Mouse (Mus musculus) heart, postnatal 10 days (tissue): Measurements from ENCODE around the gene Susd1. TPM values are rescaled to one million over a fixed set of nuclear protein-coding genes. Genes with fewer than 3 reads are reported as not detected.

ENCODE experiments used
- DNase-seq, 2 experiments: peaks; one replicate each; pipeline ENCODE4 v3.0.0; 2021
- intact Hi-C: fragments of 180-260 bp; cut with DNase I; formaldehyde crosslinking; loops from one replicate; pipeline ENCODE4 v1.15.1; 2025
- total RNA-seq, 2 experiments: library from RNA; stranded (reverse); gene quantifications; 2 replicates each; pipeline ENCODE4 v1.2.3; 2021

Gene Susd1
- total RNA-seq, 2 experiments from 2014 or later = 0.47 to 0.91 TPM

DNA sequence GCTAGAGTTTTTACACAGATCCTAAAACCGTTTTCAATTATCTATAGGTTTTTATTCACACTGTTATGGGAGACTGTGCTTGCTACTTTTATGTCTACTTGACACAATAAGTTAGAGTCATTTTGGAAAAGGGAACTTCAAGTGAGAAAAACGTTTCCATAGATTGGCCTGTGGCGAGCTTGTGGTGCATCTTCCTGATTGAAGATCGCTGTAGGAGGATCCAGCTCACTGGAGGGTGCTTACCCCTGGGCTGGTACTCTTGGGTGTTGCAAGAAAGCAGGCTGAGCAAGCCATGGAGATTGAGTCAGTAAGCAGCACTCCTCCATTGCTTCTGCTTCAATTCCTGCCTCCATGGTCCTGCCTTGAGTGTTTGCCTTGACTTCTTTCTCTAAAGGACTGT is 2.5 kb downstream of the Susd1 start:
- DNase-seq = no peak
- intact Hi-C loops = no loop called here

DNA sequence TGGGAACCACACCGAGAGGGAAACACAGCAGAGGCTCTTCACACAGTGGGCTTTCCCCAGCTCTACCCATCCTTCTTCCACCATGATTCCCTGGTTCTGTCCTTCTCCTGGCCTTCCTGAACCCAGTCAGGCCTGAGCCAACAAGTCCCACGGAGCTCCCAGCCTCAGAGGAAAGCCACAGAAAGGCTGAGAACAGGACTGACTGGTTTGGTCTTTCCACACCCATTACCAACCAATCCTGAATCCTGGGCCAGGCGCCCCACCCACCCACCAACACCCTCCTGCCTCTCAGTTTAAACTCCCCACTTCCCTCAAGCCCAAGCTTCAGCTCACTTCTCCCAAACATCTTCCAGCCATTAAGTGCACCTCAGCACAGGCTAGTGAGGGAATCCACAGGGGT is 4.4 kb downstream of the Susd1 start:
- intact Hi-C loops = no loop called here
- no peak for DNase-seq

DNA sequence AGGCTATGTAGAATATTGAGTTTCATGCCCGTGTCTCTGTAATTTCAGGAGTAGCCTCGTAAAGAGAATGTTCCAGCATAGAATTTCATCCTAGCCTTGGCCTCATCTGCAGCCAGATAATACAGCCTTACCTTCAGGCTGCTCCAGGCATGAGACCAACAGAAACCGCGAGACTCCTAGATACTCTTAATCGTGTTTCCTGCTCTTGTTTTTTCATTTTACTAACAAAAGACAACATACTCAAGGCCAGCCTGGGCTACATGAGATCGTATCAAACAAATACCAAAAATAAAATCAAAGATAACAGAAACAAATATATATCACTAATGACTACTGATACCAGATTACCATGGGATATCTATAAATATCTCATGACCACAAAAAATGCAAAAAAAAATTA is 9.3 kb downstream of the Susd1 start:
- intact Hi-C loops = no loop called here
- DNase-seq = no peak

DNA sequence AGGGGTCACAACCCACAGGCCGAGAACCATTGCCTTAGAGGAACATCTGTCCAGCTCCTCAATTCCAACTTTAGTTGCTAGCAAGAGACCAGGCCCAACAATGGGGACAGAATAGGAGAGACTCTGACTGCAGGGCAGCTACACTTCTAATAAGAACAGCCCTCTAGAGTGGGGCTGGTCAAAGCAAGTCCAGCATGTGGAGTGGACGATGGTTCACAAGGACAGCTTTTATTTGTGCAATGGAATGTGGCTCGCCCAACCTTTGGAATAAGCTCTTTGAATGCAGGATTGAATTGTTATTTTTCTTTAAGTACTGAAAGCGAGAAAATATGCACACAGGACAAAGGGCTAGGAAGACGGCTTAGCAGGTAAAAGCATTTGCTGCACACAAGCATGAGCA is 12.0 kb downstream of the Susd1 start:
- DNase-seq = no peak
- intact Hi-C loops = no loop called here

DNA sequence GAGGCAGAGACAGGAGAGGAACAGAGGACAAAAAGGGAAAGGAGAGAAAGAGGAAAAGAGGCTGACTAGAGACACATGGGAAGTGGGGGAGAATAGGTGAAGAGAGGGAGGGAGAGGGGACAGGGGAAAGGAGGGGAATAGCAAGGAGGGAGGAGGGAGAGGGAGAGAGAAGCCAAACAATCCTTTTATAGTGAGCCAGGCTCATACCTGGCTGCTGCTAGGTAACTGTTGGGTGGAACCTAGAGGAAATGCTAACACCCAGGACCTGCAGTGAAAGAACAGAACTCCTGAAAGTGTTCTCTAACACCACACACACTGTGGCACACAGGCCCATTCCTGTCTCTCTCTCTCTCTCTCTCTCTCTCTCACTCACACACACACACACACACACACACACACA is 15.6 kb downstream of the Susd1 start:
- intact Hi-C loops = no loop called here
- DNase-seq = no peak

DNA sequence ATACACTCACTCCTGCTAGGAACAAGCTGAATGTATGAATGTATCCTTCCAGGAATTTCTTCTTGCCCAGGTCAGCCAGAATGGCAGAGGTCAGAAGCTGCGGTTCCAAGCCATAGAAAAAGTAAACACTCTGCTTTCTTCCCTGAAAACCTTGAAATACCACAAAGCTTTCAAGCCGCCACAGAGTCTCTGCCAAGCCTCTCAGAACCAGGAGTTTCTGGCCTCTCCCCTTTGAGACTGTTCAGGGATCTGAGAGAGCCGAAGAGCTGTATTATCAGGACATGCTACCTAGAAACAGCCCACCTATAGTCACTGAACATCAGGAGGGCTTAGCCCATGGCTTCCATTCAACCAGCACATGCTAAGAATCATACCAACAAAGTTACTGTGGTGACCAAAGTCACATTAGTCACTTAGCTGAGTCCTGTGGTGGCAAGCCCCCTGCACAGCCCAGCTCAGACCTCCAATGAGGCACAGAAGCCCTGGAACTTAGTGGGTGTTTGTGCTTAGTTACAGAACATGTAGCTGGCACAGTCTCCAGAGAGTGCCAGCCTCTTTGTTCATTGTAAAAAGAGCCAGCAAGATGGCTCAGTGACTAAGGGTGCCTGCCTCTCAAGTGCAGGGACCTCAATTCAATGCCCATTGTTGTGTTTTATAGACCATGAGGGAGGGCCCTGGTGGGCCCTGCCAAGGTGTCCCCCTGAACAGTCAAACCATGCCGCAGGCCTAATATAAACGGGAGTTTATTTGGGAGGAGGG is 16.2 kb downstream of the Susd1 start:
- intact Hi-C loops = no loop called here

DNA sequence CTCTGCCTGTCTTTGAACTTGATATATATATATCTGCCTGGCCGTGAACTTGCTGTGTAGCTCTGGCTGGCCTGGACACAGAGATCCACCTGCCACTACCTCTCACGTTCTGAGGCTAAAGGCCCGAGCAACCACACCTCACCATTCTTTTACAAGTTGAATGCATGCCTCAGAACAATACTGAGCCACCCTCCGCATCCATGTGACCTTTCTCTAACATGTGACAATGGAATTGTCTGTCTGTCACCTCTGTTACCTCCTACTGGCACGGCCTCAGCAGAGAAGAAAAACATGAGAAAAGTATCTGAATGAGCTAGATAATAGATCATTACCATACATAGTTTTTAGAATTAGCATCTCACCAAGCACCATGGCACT is 17.1 kb downstream of the Susd1 start:
- DNase-seq = no peak
- intact Hi-C loops = no loop called here

More for the DNA sequence above, 16.2 kb downstream of the Susd1 start:
- no peak for DNase-seq

DNA sequence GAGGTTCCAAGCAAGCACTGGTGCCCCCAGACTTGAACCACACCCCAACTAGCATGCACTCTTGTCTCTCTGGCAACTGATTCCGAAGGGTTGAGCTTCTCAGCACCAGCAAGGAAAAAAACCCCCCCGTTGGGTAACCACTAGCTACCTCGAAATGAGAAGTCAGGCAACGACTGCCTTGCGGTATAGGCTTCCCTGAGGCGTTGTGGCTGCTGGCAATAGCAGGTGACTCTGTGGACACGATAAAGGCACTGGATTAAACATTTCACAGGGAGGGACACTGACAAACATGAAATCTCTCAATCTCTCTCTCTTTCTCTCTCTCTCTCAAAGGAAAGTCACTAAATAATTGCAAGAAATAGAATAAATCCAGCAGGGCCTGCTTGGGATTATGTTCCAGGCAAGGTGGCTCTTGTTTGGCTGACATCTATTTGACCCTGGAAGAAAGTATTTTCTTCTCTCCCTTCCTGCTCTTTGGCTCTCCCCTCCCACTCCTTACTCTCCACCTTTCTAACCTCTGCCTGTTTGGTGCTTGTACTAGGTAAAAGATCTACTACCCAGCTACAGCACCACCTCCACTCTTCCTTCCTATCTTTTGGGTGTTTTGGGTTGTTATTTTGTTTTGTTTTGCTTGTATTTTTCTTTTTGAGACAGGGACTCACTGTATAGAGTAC is 17.6 kb downstream of the Susd1 start:
- DNase-seq = no peak
- intact Hi-C loops = no loop called here

DNA sequence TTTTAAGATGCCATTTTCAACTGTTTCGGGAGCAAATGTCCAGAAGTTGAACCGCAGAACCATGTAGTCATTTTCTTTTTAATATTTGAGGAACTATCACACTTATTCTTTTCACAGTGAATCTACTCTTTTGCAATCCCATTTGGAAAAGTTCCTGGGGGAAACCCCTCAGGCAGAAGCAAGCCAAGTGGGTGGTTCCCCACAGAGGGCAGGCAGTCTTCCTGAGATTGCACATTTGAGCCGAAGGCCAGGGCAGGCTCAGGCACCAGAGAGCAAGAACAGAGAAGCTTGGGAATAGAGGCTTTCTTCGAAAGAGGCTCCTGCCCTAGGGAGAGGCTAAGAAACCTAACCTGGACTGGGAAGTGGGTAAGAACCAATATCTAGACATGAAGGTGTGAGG is 19.2 kb downstream of the Susd1 start:
- intact Hi-C loops = no loop called here
- peak in 1 of 2 experiments; percentile 9 for DNase-seq

DNA sequence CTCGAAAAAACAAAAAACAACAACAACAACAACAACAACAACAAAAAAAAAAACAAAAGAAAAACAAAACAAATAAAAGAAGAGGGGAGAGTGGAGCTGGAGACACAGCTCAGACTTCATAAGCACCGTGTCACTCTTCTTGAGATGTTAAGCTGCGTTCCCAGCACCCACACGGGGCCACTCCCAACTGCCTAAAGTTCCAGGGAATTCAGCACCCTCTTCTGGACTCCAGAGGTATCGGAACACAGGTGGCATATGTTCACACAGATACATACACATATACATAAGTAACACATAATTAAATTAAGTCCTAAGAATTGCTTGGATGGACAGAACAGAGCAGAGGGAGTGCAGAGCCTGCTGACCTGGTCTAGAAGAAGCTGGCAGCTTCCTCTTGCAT is 25.0 kb downstream of the Susd1 start:
- intact Hi-C loops = no loop called here

DNA sequence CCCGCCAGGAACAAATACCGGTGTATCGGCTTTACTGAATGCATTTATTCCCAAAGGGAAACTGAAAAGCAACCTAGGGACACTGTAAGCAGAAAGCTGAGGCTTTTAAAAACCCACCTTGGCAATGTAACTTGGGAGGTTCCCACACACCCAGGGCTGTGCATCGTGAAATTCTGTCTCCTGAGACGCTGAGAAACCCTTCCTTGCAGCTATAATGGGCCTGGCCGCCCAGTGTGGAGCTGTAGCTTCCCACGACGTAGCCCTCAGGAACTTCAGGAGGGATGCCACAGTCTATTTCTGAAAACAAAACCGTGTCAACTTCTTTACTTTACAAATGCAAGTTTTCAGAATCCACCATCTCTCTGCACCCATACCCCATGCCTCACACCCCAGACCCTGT is 27.3 kb downstream of the Susd1 start:
- DNase-seq = no peak
- intact Hi-C loops = no loop called here

More for the DNA sequence above, 25.0 kb downstream of the Susd1 start:
- no peak for DNase-seq

DNA sequence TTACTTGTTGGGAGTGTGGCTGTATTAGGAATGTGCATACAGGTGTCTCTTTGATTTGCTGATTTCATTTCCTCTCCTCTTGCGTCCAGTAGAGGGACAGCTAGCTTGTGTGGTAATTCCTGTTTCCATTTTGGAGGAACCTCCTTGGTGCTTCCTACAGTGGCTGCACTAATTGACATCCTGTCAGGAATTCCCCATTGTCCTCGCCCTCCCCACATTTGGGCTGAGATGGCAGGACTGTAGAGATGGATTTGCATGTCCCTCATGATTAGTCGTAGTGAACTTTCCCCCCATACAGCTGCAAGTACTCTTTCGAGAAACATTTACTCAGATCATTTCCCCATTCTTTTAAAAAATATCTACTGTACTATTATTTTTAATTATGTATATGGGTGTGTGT is 30.7 kb downstream of the Susd1 start:
- intact Hi-C loops = no loop called here

DNA sequence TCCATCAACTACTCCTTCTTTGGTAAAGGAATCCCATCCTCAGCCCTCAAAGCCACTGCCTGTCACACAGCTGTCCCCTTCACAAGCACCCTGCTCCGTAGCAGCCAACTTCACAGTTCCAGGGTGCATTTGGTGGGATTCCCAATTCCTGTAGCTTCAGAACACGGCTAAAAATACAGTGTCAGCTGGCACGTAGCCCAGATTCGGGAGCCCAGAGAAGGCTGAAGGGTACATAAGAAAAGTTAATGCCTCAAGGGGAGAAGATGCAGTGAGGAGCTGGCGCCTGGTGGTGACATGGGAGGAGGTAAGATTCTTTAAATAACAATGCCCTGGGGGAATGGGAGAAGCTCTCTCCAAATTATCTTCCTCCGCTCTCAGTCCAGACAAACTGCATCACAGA is 34.1 kb downstream of the Susd1 start:
- DNase-seq = peak; percentile 66 to 78
- intact Hi-C loops = no loop called here

More for the DNA sequence above, 30.7 kb downstream of the Susd1 start:
- no peak for DNase-seq

DNA sequence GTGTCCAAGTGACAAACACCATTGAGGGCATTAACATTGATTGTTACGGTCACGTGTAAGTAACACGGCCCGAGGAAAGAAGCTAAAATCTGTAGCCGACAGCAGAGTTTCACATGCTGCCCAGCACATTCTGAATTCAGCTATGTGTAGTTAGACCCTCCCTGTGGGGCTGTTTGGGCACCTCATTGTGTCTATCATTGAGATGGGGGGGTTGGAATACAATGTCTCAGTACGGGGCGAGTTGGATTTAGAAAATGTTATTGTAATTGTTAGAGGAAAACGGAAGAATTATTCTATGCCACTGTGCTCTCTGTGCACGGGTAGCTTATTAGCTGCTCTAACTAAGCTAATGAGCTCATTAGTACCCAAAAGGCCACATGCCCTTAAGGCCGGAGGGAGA is 37.5 kb downstream of the Susd1 start:
- intact Hi-C loops = no loop called here
- no peak for DNase-seq

DNA sequence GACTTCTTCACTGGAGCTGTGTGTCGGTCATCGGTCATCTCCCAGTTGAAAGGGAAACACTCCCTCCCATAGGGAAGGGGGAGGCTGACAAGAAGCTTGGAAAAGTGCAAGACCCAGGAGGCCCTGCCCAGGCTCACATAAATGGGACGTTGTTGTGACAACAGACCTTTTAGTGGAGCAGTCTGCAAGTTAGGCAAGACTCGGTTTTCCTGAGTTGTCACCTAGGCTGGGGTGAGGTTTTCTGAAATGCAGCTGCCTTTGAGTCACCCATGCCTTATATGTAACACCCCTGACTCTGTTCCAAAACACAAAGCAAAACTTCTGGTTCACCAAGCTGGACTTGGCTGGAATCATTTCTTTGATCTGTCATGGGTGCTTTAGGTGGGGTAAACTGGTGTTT is 39.1 kb downstream of the Susd1 start:
- intact Hi-C loops = no loop called here
- no peak for DNase-seq

DNA sequence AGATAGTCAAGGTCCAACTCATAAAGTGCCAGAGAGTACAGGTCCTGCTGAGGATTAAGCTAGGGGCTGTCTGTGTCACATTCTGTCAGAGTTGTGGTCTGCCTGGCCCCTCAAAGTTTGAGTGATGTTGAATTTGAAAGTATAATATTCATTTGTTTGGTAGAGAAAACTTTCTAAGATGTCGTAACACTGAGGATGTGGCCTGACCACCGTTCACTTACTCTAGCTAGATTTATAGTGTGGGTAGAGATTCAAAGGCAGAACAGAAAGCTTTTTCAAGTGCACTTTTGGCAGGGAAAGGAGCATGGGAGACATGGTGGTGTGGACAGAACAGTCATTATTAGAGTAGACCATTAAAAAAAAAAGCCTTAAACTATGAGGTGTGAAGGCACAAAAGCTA is 42.9 kb downstream of the Susd1 start:
- no peak for DNase-seq
- intact Hi-C loops = no loop called here

DNA sequence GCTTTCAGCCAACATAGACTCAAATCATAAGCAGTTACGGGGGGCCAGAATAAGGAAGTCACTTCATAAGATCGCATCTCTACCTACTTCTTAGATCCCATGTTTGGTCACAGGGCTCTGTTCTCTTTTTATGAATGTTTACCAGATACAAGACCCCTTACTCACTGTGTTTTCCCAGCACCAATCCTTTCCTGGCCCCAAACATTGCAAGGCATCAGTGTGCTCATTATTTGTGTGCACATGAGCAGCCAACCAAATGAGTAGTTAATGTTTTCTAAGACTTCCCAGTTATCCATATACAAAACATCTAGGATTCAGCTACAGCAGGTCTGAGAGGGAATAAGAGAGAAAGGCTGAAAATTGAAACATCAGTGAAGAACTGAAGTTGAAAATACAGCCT is 44.3 kb downstream of the Susd1 start:
- intact Hi-C loops = no loop called here
- DNase-seq = no peak

DNA sequence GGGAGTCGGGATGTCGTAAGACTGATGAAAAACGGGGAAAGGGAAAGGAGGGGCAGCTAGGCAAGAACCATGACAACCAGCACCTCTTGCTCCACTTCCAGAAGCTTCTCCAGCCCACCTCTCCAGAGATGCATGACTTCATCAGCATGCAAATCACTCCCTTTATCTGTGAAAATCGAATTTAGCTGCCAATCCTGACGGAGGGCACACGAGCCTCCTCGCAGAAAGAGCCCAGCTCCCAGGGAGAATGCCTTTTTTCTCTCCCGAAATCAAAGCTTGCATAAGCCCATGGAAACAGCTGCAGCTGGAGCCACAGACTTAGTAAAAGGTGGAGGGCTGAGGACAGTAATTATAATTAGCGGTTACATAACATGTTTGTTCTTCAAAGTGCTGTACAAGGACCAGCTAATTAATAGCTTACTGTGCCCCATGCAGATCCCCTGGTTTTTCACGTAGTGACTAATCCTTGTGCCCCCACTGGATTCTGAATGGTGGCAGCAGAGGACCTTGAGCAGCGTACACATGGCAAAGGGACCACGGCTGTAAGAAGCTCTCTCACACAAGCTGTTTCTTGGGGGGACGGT is 49.9 kb downstream of the Susd1 start:
- intact Hi-C loops = no loop called here

DNA sequence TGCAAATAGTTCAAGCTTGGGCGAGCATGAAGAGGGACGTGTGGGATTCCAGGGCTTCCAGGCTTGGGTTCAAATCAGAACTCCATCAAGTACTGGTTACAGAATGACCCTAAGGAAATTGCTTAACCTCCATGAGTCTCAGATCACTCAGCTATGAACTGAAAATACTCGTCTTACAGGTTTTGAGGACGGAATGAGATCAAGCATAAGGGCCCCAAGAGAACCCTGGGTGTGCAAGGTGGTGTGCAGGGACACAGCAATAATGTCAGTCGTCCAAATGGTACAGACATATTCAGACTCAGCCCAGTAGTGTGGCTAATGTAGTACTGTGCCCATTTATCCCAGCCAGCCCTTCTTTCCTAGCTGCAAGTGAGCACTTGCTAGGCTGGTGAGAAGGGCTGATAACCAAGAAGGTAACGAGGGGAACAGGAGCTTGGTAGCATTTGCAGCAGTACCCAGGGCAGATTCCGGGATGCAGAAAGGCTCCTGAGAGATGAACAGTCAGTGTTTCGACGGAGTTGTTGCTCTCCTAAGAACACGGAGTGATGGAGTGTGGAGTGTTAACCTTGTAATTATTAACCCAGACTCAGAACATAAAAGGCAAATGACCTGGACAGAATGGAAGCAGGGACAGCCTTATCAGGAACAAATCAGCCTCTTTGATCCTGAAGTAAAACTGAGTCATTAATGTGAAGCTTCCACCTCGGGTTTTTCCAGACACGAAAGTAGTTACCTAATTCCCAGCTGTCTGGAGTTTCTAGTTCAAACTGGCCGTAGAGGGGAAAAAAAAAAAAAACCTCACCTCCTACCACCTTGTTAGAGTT is 50.8 kb downstream of the Susd1 start:
- intact Hi-C loops = no loop called here
- no peak for DNase-seq

More for the DNA sequence above, 49.9 kb downstream of the Susd1 start:
- no peak for DNase-seq

DNA sequence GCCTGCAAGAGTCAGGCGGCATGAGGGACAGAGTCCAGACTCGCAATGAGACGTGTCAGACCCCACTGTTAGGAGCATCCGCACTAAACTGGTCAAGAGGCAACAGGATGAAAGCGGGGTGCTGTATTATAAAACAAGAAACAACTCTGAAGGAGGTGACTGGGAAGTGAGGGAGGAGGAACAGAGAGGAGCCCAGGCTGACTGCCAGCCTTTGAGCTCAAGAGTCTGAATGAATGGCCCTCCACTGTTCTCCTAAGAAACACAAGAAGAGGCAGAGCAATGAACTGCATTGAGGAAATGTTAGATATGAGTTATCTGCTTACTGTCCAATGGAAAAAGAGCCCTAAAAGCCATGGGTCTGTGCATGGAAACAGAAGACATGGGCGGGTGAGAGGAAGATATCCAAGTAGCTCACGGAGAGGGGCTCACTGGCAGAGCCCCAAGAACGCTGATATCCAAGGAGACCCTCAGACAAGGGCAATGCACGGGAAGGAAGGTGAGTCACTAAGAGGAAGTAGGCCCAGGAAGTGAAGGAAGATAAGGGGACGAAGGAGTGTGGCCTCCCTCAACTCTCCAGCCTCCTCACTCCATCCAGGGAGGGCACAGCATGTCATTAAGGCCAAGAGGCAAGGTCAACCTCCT is 53.1 kb downstream of the Susd1 start:
- intact Hi-C loops = no loop called here
- DNase-seq = no peak

DNA sequence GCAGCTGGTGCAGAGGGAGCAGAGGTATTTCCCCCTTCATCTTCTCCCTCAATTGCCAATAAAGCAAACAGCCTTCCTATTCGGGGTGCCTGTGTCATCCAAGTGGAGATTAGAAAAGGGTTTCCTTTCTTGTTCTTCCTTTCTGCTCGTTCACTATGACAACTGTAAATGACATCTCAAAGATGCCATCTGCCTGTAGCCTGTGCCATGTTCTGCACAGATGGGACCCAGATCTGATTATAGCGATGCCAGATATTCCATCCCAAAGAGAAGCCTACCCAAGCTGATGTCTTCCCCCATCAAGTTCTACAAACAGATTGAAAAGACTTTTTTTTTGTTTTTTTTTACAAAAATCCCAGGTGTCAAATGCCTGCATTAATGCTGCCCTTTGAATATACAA is 54.6 kb downstream of the Susd1 start:
- intact Hi-C loops = no loop called here
- no peak for DNase-seq
